Mouse (Mus musculus): ENCODE measurements at regions not wholly inside any gene's neighbourhood (a gene's known extent, or its start where the extent isn't known, plus 50 kb on each side); places are given as distances from the start of the nearest gene placed in this dataset.
"Not testable (repeated sequence)": the region's sequence is repeated elsewhere in the genome, so short reads cannot be mapped to it uniquely, and the experiment has no call there.

- DNase-seq (ENCODE audit: low read depth): no peak
These were observed 66.7 kb upstream of the Chmp2b start for GRCm38 (mm10) chr16:65629186-65629585.

DNA sequence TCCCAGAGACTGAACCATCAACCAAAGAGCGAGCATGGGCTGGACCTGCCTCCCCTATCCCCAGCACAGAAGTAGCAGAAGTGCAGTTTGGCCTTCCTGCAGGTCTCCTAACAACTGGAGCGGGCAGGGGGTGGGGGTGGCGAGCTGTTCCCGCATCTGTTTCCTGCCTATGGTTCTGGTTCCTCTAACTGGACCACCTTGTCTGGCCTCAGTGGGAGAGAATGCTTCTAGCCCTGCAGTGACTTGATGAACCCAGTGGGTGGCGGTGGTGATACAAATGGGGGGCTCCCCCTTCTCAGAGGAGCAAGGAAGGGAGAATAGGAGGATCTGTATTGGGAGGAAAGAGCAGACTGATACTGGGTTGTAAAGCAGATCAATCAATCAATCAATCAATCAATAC is 69.2 kb upstream of the Chmp2b start:
- DNase-seq (ENCODE audit: low read depth): no peak

- DNase-seq (ENCODE audit: low read depth): not testable (repeated sequence)
These were observed 84.2 kb upstream of the Chmp2b start for GRCm38 (mm10) chr16:65646741-65647140.

DNA sequence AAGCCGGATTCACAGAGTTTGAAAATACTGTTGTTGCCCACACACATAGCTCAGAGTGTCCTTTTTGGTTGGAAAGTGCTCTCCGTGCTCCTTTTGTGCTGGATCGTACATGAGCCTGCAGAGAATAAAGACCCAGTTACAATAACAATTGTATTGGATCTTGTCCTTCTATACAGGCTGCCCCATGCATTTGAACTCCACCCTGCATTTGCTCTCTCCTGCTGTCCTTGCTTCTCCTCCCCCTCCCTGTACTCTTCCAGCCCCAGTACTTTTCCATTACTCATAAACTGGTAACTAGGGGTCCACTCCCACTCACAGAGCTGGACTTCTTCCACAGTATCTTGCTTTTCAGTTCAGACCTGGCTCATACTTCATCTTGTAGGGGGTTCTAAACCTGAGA is 86.5 kb upstream of the Chmp2b start:
- no peak for DNase-seq (ENCODE audit: low read depth)

DNA sequence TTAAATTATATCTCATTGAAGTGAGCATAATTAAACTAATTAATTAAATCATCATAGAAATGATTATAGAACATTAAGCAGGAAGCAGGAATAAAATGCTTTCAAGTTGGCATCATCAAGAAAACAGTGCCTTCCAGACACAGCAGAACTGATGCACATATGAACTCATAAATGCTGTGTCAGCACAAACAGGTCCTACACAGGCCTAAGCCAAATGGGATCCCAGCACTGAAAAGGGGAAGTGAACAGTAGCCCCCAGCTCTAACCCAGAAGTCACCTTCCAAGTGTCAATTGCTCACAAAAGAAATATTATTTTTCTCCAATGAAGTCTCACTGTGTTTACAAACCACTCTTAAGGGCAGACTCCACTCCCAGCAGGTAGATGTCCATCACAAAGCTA is 93.0 kb upstream of the Chmp2b start:
- DNase-seq (ENCODE audit: low read depth): no peak

GRCm38 (mm10) chr16:65657829-65658228 is 95.3 kb upstream of the Chmp2b start:
- DNase-seq (ENCODE audit: low read depth): no peak

DNA sequence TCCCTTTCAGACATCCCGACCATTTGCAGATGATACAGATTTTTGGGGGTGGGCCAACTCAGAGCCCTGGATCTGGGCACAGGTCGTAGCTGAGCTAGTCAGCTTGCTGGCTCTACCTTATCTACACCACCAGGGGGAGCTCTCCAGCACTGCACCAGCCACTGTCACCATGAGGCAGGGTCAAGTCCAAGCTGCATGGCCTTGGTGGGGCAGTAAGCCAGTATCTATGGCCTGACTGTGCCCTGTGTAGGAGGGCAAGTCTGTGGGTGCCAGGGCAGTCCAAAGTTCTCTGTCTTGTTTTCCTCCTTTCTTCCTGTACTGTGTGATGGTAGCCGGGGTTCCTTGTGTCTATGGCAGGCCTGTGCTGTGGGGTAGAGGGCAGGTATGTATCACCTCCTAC is 102.3 kb upstream of the Chmp2b start:
- DNase-seq (ENCODE audit: low read depth): no peak

DNA sequence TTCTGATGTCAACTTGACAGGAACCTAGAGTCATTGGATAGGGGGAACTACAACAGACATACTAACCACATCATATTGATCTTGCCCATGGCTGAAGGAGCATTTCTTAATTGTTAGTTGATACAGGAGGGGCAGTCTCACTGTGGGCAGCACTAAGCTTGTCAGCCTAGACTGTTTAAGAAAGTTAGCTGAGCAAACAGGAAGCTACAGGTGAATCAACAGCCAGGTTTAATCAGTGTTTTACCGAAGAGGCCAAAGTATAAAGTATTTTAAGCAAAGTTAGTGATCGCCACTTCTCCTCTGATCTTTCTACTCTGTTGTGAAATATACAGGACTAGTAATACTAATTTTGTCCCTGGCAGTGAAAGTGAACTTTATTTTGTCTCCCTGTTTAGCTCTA is 109.6 kb upstream of the Chmp2b start:
- DNase-seq (ENCODE audit: low read depth): no peak

DNA sequence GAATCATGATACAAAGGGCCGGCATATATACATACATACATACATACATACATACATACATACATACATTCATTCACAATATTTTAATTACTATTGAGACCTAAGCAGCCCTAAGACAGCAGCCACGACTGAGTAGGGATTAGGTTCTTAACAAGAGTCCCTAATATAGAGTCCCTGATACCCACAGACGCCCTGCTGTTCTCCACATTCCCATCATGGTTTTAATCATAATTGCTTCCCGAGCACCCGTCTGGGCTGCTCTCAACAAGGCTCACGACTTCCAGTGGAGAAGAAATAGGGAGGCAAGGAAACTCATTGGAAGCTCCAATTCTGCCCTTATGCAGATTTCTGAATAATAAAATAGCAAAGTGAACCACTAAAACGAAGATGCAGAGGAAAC is 120.6 kb upstream of the Chmp2b start:
- no peak for DNase-seq (ENCODE audit: low read depth)

DNA sequence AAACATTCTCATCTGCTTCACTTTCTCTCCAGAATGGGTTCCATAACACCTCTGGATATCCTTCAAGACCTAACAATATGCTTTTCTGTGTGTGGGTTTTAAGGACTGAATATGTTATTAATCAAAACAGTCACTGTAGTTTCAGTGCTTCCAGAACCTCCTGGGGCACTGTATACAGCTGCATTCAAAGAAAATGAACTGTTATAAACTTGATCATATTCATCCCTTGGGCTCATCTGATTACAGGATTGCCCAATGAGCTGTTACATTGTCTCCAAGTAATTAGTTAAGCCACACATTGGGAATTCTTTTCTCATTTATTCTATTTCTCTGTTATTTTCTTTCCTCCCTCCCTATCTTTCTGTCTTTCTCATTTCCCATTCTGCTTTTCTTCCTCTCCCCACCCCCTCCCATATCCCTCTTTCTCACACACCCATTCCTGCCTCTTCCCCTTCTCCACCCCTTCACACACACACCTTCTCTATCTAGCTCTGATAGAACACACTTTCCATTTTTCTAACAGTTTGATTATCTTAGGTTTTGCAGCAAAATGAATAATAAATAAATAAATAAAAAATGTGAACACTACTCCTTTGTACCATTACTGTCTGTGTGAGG is 121.3 kb upstream of the Chmp2b start:
- no peak for DNase-seq (ENCODE audit: low read depth)

DNA sequence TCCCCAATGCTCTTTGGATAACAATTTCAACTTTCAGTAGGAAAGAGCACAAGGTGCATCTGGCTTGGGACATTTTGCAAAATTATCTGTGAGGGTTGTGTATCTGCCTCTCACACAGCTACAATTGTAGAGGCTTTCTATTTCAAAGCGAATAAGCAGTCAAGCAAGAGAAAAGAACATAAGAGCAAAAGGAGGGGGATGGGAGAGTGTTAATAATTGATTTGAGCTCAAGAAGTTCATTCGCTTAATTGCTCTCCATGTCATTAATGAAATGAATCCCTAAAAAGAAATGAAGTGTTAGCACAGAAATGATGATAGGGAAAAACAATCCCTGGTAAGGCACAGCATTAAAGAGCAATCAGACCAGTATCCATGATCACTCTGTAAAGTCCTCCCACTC is 121.4 kb upstream of the Vgll3 start:
- DNase-seq (ENCODE audit: low read depth): no peak

GRCm38 (mm10) chr16:65715631-65716030 is 99.4 kb upstream of the Vgll3 start:
- no peak for DNase-seq (ENCODE audit: low read depth)

DNA sequence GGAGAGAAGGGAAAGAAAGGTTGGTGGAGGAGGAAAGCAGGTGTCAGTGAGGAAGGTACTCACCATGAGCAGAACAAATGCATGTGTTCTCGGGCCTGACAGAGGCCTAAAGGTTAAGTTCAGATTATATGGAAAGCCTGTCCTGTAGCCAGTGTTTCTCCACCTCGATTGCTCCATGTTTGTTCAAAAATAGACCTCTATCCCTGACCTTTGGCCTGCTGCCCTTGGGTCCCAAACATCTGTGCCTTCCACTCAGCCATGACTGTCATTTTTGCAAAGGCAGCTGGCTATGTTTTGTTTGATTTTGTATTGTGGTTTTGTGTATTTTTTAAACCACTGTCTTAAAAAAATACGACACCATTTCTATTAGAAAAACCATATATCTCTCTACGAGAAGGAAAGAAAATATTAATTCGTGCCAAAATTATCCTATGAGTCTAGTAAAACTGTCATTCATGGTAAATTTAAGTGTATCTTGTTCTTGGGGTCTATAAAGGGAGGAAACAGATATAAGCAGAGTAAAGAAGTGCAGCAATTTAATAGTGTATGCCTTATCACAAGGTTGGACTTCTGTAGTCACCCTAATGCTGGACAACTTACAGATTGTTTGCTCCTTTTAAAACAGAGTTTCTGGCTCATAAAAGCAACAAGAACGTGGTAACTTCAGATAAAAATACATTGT is 96.1 kb upstream of the Vgll3 start:
- no peak for DNase-seq (ENCODE audit: low read depth)

DNA sequence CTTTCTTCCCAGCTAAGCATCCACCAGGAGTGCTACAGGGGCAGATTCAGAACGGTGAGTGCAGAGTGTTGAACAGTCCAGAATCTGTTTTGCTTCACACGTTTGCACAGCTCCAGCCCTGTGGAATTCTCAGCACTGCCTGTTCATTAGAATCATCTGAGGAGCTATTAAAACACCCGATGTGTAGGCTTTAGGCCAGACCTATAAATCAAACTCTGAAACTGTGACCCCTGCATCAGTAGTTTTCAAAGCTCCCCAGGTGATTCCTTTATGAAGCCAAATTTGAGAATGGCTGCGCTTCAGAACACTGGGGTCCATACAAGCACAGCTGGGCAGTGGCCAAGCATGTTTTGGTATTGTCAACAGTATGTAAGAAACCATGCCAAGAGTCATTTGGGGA is 94.1 kb upstream of the Vgll3 start:
- no peak for DNase-seq (ENCODE audit: low read depth)

GRCm38 (mm10) chr16:65725559-65726269 is 89.3 kb upstream of the Vgll3 start:
- DNase-seq (ENCODE audit: low read depth): peak; percentile 38

GRCm38 (mm10) chr16:65726289-65726688 is 88.8 kb upstream of the Vgll3 start:
- no peak for DNase-seq (ENCODE audit: low read depth)

GRCm38 (mm10) chr16:65729322-65729721 is 85.7 kb upstream of the Vgll3 start:
- DNase-seq (ENCODE audit: low read depth): no peak

DNA sequence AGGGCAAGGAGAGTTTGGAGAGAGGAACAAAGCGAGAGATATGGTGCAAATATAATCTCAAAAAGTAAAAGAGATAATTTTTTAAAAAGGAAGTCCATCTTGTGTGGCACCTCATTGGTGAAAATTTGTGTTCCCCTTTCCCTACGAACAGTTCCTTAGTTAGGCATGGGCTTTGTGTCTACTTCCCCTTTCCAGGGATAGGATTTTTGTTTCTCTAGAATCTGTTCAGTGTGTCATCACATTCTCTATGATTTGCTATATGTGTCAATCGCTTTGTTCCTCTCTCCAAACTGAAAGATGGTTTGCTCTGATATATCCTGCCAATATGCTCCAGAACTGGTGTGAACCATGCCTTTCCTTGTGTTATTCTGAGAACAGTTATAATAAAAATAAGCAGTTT is 75.4 kb upstream of the Vgll3 start:
- no peak for DNase-seq (ENCODE audit: low read depth)

DNA sequence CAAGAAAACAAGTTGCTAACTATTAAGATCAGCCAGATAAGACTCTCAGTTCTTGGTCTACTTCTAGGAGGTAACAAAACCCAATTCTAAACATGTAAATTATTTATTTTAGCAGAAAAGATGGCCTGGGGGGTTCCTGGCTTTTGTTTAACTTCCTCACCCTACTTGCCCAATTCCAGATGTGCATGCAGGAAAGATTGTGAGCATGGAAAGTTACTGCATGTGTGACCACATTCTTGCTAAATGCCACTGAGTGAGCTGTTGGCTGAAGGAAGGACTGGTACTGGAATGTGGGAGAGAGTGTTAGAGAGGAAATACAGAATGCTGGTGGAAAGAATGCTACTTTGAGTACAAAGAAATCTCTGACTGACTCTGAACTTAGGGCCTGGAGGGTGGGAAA is 72.1 kb upstream of the Vgll3 start:
- DNase-seq (ENCODE audit: low read depth): no peak

DNA sequence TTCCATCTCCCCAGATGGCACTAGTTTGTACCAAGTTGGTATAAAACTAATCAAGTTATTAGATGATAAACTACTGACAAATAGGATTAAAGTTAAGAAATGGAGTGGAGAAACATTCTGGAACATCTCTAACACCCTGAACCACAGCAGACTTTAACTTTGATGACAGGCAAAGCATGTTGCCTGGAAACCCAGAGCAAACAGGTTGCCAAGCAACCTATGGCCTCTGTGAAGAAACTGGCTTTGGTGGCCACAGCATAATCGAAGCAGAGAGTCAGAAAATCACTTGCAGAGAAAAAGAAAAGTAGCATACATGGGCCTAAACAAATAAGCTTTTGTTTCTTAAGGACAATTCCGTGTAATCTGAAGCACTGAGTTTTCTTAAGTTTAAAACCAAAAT is 59.4 kb upstream of the Vgll3 start:
- no peak for DNase-seq (ENCODE audit: low read depth)

Measured in gonadal fat pad, adult 2 months (tissue).